Mouse (Mus musculus): ENCODE measurements at regions not wholly inside any gene's neighbourhood (a gene's known extent, or its start where the extent isn't known, plus 50 kb on each side); places are given as distances from the start of the nearest gene placed in this dataset.

- TF ChIP-seq POLR2A (IDR thresholded peaks at IDR 0.05; ENCODE audit: control insufficient read depth, low read depth, low read length) (no peak), CTCF (IDR thresholded peaks at IDR 0.05; ENCODE audit: control insufficient read depth, insufficient read depth, insufficient replicate concordance, low read depth, low read length) (no peak)
These were observed 271.8 kb downstream of the Maf start for GRCm38 (mm10) chr8:115435720-115436355.

Data from testis, adult 2 months (tissue).